Mouse (Mus musculus): ENCODE measurements around the gene Galnt7.

GRCm38 (mm10) chr8:57623955-57624354 is 28.9 kb downstream of the Galnt7 start:
- no peak for TF ChIP-seq CTCF (IDR thresholded peaks at IDR 0.05; ENCODE audit: low read depth, low read length)
- no peak for TF ChIP-seq POLR2AphosphoS5 (IDR thresholded peaks at IDR 0.05; ENCODE audit: insufficient replicate concordance, low read depth, low read length)

All from G1E (cell line).